Mouse (Mus musculus) embryonic fibroblast, embryonic 13.5 days (primary cell): Measurements from ENCODE around the gene Usp11.

Source experiments
- CTCF ChIP-seq: IDR thresholded peaks from 2 replicates; pipeline ENCODE4 v1.5.1; 2011; ENCODE audit warnings: mild to moderate bottlenecking, control low read depth, low read length, moderate library complexity, borderline replicate concordance; ENCODE audit not compliant: insufficient read depth
- POLR2A ChIP-seq: IDR thresholded peaks from 2 replicates; pipeline ENCODE4 v1.6.1; 2011; ENCODE audit warnings: low read depth, mild to moderate bottlenecking, control low read depth, low read length, moderate library complexity

DNA sequence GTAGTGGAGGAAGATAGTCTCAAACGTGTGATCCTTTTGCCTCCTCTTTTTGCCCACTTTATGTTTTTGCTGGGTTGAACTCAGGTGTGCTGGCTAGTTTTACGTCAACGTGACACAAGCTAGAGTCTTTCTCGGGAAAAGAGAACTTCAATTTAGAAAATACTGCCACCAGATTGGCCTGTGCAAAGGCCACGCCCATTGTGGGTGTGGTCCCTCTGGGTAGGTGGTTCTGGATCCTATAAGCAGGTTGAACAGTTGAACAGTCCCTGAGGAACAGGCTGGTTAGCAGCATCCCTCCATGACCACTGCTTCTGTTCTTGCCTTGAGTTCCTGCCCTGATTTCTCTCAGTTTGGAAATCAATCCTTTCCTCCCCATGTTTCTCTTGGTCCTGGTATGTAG is 25.0 kb downstream of the Usp11 start:
- TF ChIP-seq CTCF: no peak
- TF ChIP-seq POLR2A: no peak
